Mouse (Mus musculus): ENCODE measurements around the gene Cdc14b. TPM values are rescaled to one million over a fixed set of nuclear protein-coding genes. Genes with fewer than 3 reads are reported as not detected.

Cdc14b gene
- polyA plus RNA-seq, 1 experiment from 2014 or later = 3.5 TPM

DNA sequence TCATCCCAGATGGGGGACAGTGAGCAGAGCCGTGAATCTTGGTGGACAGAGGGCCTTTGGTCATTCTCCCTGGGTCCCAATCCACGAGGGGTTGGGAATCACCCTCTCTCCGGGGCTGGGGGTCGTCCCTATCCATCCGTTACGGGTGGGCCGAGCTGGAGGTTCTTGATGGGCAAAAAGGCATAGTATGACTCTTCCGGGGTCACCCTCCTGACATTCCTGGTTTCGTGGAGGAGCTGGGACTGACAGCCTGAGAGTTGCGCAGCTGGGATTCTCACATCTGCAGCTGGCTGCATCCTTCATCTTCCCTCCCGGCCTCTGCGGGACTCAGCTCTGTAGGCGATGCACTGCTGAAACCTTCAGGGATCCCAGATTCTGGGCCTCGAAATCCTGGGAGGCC lies 112.5 kb downstream of the Cdc14b start:
- under 1% methylated on average over 14 of the region's 14 CpGs for WGBS
- Histone ChIP-seq H3K4me1 (ENCODE audit: control insufficient read depth, insufficient read depth, low read length) (peaks cover 10% of the 10 kb centered on the region), H3K36me3 (ENCODE audit: control insufficient read depth, insufficient read depth, low read length) (no peaks in the 10 kb centered on the region), H3K9ac (ENCODE audit: low read length) (peak overlapping the region; percentile 82), H3K27me3 (replicated peaks; ENCODE audit: control insufficient read depth, insufficient read depth, low read length) (0 out of 2 replicates have a peak, but pooled peaks cover 3% of the 10 kb centered on the region), H3K27ac (ENCODE audit: low read depth, low read length) (no peak overlapping the region), H3K4me3 (ENCODE audit: low read depth, low read length) (peak overlapping the region; percentile 74), H3K4me2 (ENCODE audit: low read length) (peak overlapping the region; percentile 97), H3K9me3 (replicated peaks; ENCODE audit: control insufficient read depth, low read length) (no peaks in the 10 kb centered on the region)
- no peak for ATAC-seq
- DNase-seq (ENCODE audit: low spot score) = peak; percentile 31

DNA sequence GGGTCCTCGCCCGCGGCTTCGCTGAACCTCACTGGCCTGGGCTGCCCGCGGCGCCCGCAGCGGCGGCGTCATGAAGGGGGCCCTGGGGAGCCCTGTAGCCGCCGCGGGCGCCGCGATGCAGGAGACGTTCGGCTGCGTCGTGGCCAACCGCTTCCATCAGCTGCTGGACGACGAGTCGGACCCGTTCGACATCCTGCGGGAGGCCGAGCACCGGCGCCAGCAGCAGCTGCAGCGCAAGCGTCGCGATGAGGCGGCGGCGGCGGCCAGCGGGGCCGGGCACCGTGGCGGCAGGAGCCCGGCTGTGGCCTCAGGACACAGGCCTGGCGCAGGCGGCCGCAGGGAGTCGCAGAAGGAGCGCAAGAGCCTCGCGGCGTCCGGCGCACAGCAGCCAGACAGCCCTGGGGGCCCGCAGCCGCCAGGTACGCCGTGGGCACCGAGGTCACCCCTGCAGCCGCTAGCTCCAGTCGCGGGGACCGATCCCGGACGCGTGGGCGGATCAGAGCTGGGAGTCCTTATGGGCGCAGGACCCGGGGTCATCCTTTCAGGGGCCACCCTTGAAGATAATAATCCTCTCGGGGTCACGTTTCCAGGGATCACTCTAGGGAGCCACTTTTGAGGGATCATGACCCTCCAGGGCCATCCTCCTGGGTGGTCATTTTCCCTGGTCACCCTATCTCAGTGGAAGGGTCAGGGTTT lies 113.0 kb downstream of the Cdc14b start:
- Histone ChIP-seq H3K27ac (ENCODE audit: low read depth, low read length) (peak overlapping the region; percentile 63; the same call in 1 of the 2 replicates), H3K27me3 (replicated peaks; ENCODE audit: control insufficient read depth, insufficient read depth, low read length) (0 out of 2 replicates have a peak, but pooled peaks cover 3% of the 10 kb centered on the region), H3K9ac (ENCODE audit: low read length) (peak overlapping the region; percentile 82), H3K9me3 (replicated peaks; ENCODE audit: control insufficient read depth, low read length) (no peaks in the 10 kb centered on the region), H3K4me1 (ENCODE audit: control insufficient read depth, insufficient read depth, low read length) (peaks cover 10% of the 10 kb centered on the region), H3K4me2 (ENCODE audit: low read length) (peak overlapping the region; percentile 97), H3K36me3 (ENCODE audit: control insufficient read depth, insufficient read depth, low read length) (no peaks in the 10 kb centered on the region), H3K4me3 (ENCODE audit: low read depth, low read length) (peak overlapping the region; percentile 74)
- ATAC-seq (no peak; the same call in 1 of the 2 replicates), DNase-seq (ENCODE audit: low spot score) (no peak)
- WGBS = under 1% methylated on average over 70 of the region's 71 CpGs

DNA sequence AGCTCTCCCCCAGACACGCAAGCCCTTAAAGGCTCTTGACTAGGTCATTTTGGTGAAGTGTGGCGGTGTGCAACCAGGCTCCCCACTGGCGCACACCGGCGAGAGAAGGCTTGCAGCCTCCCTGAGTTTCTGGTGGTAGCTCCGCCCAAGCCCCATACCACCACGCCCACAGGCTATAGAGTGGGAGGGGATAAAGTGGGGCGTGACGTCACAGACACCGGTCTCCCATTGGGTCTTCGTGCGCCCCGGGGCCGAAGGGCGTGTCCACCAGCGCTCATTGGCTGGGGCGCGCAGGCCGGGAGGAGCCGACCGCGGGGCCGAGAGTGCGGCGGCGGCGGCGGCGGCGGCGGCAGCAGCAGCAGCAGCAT lies 113.6 kb downstream of the Cdc14b start, which contains the start of gene Habp4:
Gene Habp4, plus strand, starts transcription at position 277 of the 368 bp plus-strand sequence.
- ATAC-seq (peak; percentile 99), DNase-seq (ENCODE audit: low spot score) (peak; percentile 99)
- Histone ChIP-seq H3K4me1 (ENCODE audit: control insufficient read depth, insufficient read depth, low read length) (peaks cover 10% of the 10 kb centered on the region), H3K9ac (ENCODE audit: low read length) (peak within 1 kb of the TSS; percentile 82), H3K4me2 (ENCODE audit: low read length) (peak within 1 kb of the TSS; percentile 97), H3K27ac (ENCODE audit: low read depth, low read length) (peak within 1 kb of the TSS; percentile 63; the same call in 1 of the 2 replicates), H3K27me3 (replicated peaks; ENCODE audit: control insufficient read depth, insufficient read depth, low read length) (0 out of 2 replicates have a peak, but pooled peaks cover 3% of the 10 kb centered on the region), H3K36me3 (ENCODE audit: control insufficient read depth, insufficient read depth, low read length) (no peaks in the 10 kb centered on the region), H3K9me3 (replicated peaks; ENCODE audit: control insufficient read depth, low read length) (no peaks in the 10 kb centered on the region), H3K4me3 (ENCODE audit: low read depth, low read length) (peak within 1 kb of the TSS; percentile 74)
- 0% methylated on average over 30 of the region's 31 CpGs for WGBS

DNA sequence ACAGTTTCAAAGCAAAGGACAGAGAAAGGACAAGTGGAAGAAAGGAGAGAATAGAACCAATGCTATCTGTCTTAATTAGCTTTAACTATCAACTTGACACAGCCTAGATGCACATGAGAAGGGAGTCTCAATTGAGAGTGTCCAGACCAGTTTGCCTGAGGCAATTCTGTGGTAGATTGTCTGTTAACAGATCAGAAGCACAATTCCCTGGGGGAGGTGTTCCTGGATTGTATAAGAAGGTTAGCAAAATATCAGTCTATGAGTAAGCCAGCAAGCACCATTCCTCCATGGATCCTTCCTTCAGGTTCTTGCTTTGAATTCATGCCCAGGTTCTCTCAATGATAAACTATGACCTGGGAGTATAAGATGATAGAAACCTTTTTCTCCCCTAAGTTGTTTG lies 118.1 kb downstream of the Cdc14b start:
- Histone ChIP-seq H3K9ac (ENCODE audit: low read length) (no peak overlapping the region), H3K9me3 (replicated peaks; ENCODE audit: control insufficient read depth, low read length) (no peaks in the 10 kb centered on the region), H3K27me3 (replicated peaks; ENCODE audit: control insufficient read depth, insufficient read depth, low read length) (no peaks in the 10 kb centered on the region), H3K36me3 (ENCODE audit: control insufficient read depth, insufficient read depth, low read length) (no peaks in the 10 kb centered on the region), H3K4me3 (ENCODE audit: low read depth, low read length) (no peak overlapping the region), H3K27ac (ENCODE audit: low read depth, low read length) (no peak overlapping the region), H3K4me2 (ENCODE audit: low read length) (no peak overlapping the region), H3K4me1 (ENCODE audit: control insufficient read depth, insufficient read depth, low read length) (peaks cover under 1% of the 10 kb centered on the region; the same call in 1 of the 2 replicates)
- no peak for DNase-seq (ENCODE audit: low spot score)
- no peak for ATAC-seq

DNA sequence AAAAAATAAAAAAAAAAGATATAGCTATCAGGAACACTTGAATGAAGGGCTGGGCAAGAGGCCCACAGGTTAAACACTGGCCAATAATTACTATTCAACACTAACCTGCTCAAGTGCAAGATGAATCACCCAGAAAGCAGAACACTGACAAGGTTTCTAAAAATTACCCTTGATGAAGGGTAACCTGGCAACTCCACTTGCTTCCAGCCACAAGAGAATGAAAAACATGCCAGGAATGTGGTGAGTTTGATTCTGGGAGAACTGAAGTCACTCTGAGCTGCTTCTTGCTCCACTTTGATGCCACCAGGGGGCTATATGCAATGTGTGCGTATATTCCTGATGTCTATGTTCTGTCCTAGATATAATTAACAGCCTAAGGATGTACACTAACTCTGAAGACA lies 119.9 kb downstream of the Cdc14b start:
- ATAC-seq (no peak), DNase-seq (ENCODE audit: low spot score) (peak; percentile 29)
- H3K27ac ChIP-seq (ENCODE audit: low read depth, low read length) = no peak overlapping the region
- H3K27me3 ChIP-seq (replicated peaks; ENCODE audit: control insufficient read depth, insufficient read depth, low read length) = no peaks in the 10 kb centered on the region
- no peak overlapping the region for H3K4me2 ChIP-seq (ENCODE audit: low read length)
- WGBS = 13% methylated on average over 1 of the region's 1 CpGs
- no peak overlapping the region for H3K4me3 ChIP-seq (ENCODE audit: low read depth, low read length)
- no peak overlapping the region for H3K9ac ChIP-seq (ENCODE audit: low read length)
- no peaks in the 10 kb centered on the region for H3K36me3 ChIP-seq (ENCODE audit: control insufficient read depth, insufficient read depth, low read length)
- H3K9me3 ChIP-seq (replicated peaks; ENCODE audit: control insufficient read depth, low read length) = no peaks in the 10 kb centered on the region
- peaks cover 6% of the 10 kb centered on the region; the same call in 1 of the 2 replicates for H3K4me1 ChIP-seq (ENCODE audit: control insufficient read depth, insufficient read depth, low read length)

DNA sequence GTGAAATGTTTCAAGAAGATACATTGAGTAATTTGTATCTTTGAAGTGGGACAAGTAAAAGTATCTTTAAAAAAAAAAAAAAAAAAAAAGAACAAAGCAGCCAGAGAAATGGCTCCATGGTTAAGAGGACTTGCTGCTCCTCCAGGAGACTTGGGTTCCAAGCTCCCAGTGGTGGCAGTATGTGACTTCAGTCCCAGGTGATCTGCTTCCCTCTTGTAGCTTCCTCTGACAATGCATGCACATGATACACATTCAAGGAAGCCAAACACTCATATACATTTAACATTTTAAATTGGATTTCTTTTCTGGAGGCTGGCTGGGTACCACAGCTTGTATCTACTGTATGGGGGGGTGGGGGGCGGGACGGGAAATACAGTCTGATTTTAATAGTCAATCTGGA lies 120.4 kb downstream of the Cdc14b start:
- H3K4me3 ChIP-seq (ENCODE audit: low read depth, low read length) = no peak overlapping the region
- no peak overlapping the region for H3K27ac ChIP-seq (ENCODE audit: low read depth, low read length)
- ATAC-seq (no peak), DNase-seq (ENCODE audit: low spot score) (no peak)
- WGBS = 55% methylated on average over 2 of the region's 2 CpGs
- no peaks in the 10 kb centered on the region for H3K27me3 ChIP-seq (replicated peaks; ENCODE audit: control insufficient read depth, insufficient read depth, low read length)
- no peaks in the 10 kb centered on the region for H3K36me3 ChIP-seq (ENCODE audit: control insufficient read depth, insufficient read depth, low read length)
- no peaks in the 10 kb centered on the region for H3K9me3 ChIP-seq (replicated peaks; ENCODE audit: control insufficient read depth, low read length)
- H3K4me1 ChIP-seq (ENCODE audit: control insufficient read depth, insufficient read depth, low read length) = peaks cover 9% of the 10 kb centered on the region; the same call in 1 of the 2 replicates
- H3K4me2 ChIP-seq (ENCODE audit: low read length) = no peak overlapping the region
- no peak overlapping the region for H3K9ac ChIP-seq (ENCODE audit: low read length)

DNA sequence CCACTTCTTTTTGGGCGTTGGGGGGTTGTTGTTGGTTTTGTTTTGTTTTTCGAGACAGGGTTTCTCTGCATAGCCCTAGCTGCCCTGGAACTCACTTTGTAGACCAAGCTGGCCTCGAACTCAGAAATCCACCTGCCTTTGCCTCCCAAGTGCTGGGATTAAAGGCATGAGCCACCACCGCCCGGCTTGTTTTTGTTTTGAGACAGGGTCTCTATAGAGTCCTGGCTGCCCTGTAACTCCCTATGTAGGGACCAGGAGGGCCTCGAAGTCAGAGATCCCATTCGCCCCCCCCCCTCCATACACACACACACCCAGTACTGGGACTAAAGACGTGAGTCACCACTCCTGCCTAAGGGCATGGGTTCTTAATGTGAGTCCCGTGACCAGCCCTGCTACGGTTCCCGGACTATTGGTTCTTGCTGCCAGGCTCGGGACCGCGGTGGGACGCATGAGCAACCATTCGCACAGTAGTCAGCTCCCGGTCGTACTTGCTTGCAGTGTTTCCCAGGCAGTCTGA lies 121.3 kb downstream of the Cdc14b start:
- Histone ChIP-seq H3K36me3 (ENCODE audit: control insufficient read depth, insufficient read depth, low read length) (no peaks in the 10 kb centered on the region), H3K4me1 (ENCODE audit: control insufficient read depth, insufficient read depth, low read length) (peaks cover 9% of the 10 kb centered on the region; the same call in 1 of the 2 replicates), H3K27ac (ENCODE audit: low read depth, low read length) (no peak overlapping the region), H3K4me2 (ENCODE audit: low read length) (peak overlapping the region; percentile 83), H3K9me3 (replicated peaks; ENCODE audit: control insufficient read depth, low read length) (no peaks in the 10 kb centered on the region), H3K9ac (ENCODE audit: low read length) (peak overlapping the region; percentile 45), H3K27me3 (replicated peaks; ENCODE audit: control insufficient read depth, insufficient read depth, low read length) (no peaks in the 10 kb centered on the region), H3K4me3 (ENCODE audit: low read depth, low read length) (peak overlapping the region; percentile 92)
- WGBS = under 1% methylated on average over 18 of the region's 18 CpGs
- DNase-seq (ENCODE audit: low spot score) = peak; percentile 47
- ATAC-seq = peak; percentile 32

DNA sequence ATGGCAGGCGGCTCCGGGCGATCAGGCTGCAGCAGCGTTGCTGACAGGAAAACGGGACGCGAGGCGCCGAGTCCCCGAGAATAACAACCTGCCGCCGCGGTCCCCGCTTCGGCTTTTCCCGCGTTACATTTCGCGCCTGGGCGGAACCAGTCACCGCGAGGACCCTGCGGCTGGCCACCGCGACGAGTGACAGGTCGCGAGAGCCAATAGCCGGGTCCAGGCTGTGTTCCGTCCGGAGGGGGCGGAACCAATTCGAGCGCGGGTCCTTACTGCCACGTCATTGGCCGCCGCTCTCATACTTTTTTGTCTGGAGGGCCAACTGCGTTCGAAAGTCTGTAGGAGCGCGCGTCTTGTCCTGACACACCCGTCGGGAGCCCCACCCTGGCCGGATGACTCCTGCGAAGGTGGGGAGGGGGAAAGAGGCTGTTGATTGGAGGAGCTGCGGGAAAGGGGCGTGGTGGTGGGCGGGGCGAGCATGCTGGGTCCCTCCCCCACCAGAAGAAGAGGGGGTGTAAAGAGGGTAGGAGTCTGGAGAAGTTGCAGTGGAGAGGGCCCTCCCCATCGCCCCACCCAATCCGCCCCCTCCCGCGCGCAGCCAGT lies 121.9 kb downstream of the Cdc14b start, which contains the start of gene Zfp367:
Gene Zfp367, minus strand, starts transcription at position 120 of the 600 bp plus-strand sequence.
- Histone ChIP-seq H3K27ac (ENCODE audit: low read depth, low read length) (peak within 1 kb of the TSS; percentile 73), H3K4me2 (ENCODE audit: low read length) (peak within 1 kb of the TSS; percentile 83), H3K4me3 (ENCODE audit: low read depth, low read length) (peak within 1 kb of the TSS; percentile 92), H3K4me1 (ENCODE audit: control insufficient read depth, insufficient read depth, low read length) (peaks cover 9% of the 10 kb centered on the region; the same call in 1 of the 2 replicates), H3K9me3 (replicated peaks; ENCODE audit: control insufficient read depth, low read length) (no peaks in the 10 kb centered on the region), H3K27me3 (replicated peaks; ENCODE audit: control insufficient read depth, insufficient read depth, low read length) (no peaks in the 10 kb centered on the region), H3K9ac (ENCODE audit: low read length) (peak within 1 kb of the TSS; percentile 72), H3K36me3 (ENCODE audit: control insufficient read depth, insufficient read depth, low read length) (no peaks in the 10 kb centered on the region)
- peak; percentile 98 for ATAC-seq
- DNase-seq (ENCODE audit: low spot score) = peak; percentile 99
- WGBS = under 1% methylated on average over 54 of the region's 56 CpGs
